Mouse (Mus musculus) forebrain, embryonic 11.5 days (tissue): ENCODE measurements at regions not wholly inside any gene's neighbourhood (a gene's known extent, or its start where the extent isn't known, plus 50 kb on each side); places are given as distances from the start of the nearest gene placed in this dataset.

Source experiments
- ATAC-seq: fragments of 200-750 bp; cut with Nextera tagmentation; replicated peaks from 2 replicates; pipeline ENCODE4 v1.8.0; 2017; ENCODE audit warnings: moderate TSS enrichment; ENCODE audit not compliant: low FRiP score
- DNase-seq: peaks from one replicate; pipeline ENCODE4 v3.0.0-alpha.2; 2017; ENCODE audit warnings: low spot score
- H3K27ac ChIP-seq: fragments of 300-500 bp; sonication (generic); 2 replicates; pipeline ENCODE4 v1.5.1; 2014; ENCODE audit warnings: low read depth, low read length
- H3K27me3 ChIP-seq: fragments of 300-500 bp; sonication (generic); 2 replicates; pipeline ENCODE4 v1.6.1; 2014; ENCODE audit warnings: mild to moderate bottlenecking, low read length, mixed read lengths; ENCODE audit not compliant: control insufficient read depth, insufficient read depth
- H3K36me3 ChIP-seq: fragments of 300-500 bp; sonication (generic); 2 replicates; pipeline ENCODE4 v1.6.1; 2014; ENCODE audit warnings: mild to moderate bottlenecking, low read length, moderate library complexity, mixed read lengths; ENCODE audit not compliant: control insufficient read depth, insufficient read depth
- H3K4me1 ChIP-seq: fragments of 300-500 bp; sonication (generic); replicated peaks from 2 replicates; pipeline ENCODE4 v1.6.1; 2014; ENCODE audit warnings: low read length, mixed read lengths; ENCODE audit not compliant: control insufficient read depth, insufficient read depth
- H3K4me2 ChIP-seq: fragments of 300-500 bp; sonication (generic); 2 replicates; pipeline ENCODE4 v1.6.1; 2014; ENCODE audit warnings: low read depth, mild to moderate bottlenecking, low read length, moderate library complexity, mixed read lengths; ENCODE audit not compliant: severe bottlenecking
- H3K4me3 ChIP-seq: fragments of 300-500 bp; sonication (generic); 2 replicates; pipeline ENCODE4 v1.5.1; 2014; ENCODE audit warnings: low read depth, low read length
- H3K9ac ChIP-seq: fragments of 300-500 bp; sonication (generic); 2 replicates; pipeline ENCODE4 v1.6.1; 2014; ENCODE audit warnings: low read length
- H3K9me3 ChIP-seq: fragments of 300-500 bp; sonication (generic); 2 replicates; pipeline ENCODE4 v1.6.1; 2016; ENCODE audit warnings: low read length, mixed read lengths; ENCODE audit not compliant: control insufficient read depth
- WGBS: fragments of 180-500 bp; shearing (Covaris S2); extraction: QIAGEN DNeasy Blood & Tissue Kit; methylation state at CpG from one replicate; pipeline ENCODE4 v1.1.7; 2014; 5-methylcytosine and 5-hydroxymethylcytosine counted together

DNA sequence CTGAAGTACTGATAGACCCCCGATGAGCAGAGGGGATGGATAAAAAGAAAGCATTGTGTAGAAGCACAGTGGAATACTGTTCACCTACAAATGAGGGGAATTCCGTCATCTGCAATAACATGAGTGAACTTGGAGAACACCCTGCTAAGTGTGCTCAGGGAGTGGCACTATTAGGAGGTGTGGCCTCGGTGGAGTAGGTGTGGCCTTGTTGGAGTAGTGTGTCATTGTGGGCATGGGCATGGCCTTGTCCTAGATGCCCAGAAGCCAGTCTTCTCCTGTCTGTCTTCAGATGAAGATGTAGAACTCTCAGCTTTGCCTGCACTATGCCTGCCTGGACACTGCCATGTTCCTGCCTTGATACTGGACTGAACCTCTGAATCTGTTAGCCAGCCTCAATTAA is 86.2 kb upstream of the Kl start:
- Histone ChIP-seq H3K27ac (no peak overlapping the region), H3K9me3 (no peaks in the 10 kb centered on the region; the same call in 1 of the 2 replicates)

DNA sequence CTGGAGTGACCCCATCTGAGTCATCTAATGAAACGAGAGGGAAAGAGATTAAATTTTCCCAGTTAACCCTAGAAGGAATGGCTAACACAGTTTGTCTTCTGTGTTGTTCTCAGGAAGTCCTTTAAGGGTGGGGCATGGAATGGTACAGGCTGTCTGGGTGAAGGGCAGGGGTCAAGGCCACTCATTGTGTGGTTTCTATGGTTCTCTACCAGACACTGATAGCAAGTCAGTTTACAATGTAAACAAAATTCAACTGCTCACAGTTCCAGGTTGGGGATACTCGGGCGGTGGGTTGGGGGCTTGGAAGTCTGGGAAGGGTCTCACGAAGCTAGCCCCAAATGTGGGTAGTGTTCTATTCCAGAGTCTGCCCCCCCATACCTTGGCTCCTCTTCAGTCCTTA is 82.5 kb upstream of the Kl start:
- DNase-seq (no peak), ATAC-seq (no peak)
- Histone ChIP-seq H3K36me3 (no peaks in the 10 kb centered on the region), H3K4me1 (no peaks in the 10 kb centered on the region), H3K27ac (no peak overlapping the region), H3K4me3 (no peak overlapping the region), H3K4me2 (no peak overlapping the region), H3K9ac (no peak overlapping the region), H3K9me3 (no peaks in the 10 kb centered on the region; the same call in 1 of the 2 replicates), H3K27me3 (no peaks in the 10 kb centered on the region)
- 82% methylated on average over 4 of the region's 4 CpGs for WGBS

More for the DNA sequence above, 86.2 kb upstream of the Kl start:
- Histone ChIP-seq H3K36me3 (no peaks in the 10 kb centered on the region), H3K4me3 (no peak overlapping the region), H3K27me3 (no peaks in the 10 kb centered on the region), H3K4me2 (no peak overlapping the region), H3K4me1 (no peaks in the 10 kb centered on the region), H3K9ac (no peak overlapping the region)
- ATAC-seq: no peak
- WGBS: 88% methylated on average over 3 of the region's 3 CpGs
- no peak for DNase-seq

DNA sequence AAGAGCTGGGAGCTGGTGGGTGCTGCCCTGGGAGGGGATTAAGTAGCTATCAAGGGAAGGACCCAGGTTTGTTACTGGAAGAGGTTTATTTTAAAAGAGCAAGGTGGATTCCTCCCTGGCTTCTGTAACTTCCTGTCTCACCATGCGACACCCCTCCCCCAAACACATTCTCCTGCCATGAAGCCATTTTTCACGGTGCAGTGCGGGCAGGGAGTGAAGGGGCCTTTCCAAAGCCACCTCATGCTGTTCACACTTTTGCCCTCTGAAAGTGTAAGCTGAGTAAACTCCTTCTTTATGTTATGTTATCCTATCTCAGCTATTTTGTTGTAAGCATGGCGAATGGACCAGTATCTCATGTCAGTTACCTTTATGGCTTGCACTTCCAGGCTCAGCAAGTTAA is 73.6 kb upstream of the Kl start:
- no peaks in the 10 kb centered on the region; the same call in 1 of the 2 replicates for H3K9me3 ChIP-seq
- WGBS: 75% methylated on average over 4 of the region's 4 CpGs
- no peaks in the 10 kb centered on the region for H3K4me1 ChIP-seq
- H3K4me2 ChIP-seq: no peak overlapping the region
- no peak overlapping the region for H3K4me3 ChIP-seq
- H3K36me3 ChIP-seq: no peaks in the 10 kb centered on the region
- ATAC-seq (no peak), DNase-seq (no peak)
- H3K9ac ChIP-seq: no peak overlapping the region
- no peak overlapping the region for H3K27ac ChIP-seq
- H3K27me3 ChIP-seq: no peaks in the 10 kb centered on the region

DNA sequence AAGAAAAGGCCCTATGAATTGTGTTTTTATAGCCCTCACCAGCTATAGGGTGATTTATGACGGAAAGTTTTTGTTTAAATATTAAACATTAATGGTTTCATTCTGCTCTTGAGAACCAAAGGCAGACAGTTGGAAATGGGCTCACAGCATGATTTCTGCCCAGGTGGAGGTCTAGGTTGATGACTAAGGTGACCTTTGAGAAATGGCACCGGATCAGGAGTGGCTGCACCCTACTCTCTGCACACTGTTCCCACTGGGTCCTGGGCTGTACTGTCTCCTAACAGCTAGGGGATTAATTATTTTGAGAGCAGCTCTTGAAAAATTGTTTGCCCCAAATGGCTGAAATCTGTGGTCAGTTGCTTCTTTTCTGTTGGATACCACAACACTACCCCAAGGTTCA is 68.7 kb upstream of the Kl start:
- ATAC-seq: no peak
- H3K4me2 ChIP-seq: no peak overlapping the region
- no peaks in the 10 kb centered on the region for H3K9me3 ChIP-seq
- H3K4me1 ChIP-seq: no peaks in the 10 kb centered on the region
- H3K4me3 ChIP-seq: no peak overlapping the region
- DNase-seq: no peak
- no peaks in the 10 kb centered on the region for H3K36me3 ChIP-seq
- H3K9ac ChIP-seq: no peak overlapping the region
- no peak overlapping the region for H3K27ac ChIP-seq
- 82% methylated on average over 2 of the region's 2 CpGs for WGBS
- H3K27me3 ChIP-seq: no peaks in the 10 kb centered on the region

DNA sequence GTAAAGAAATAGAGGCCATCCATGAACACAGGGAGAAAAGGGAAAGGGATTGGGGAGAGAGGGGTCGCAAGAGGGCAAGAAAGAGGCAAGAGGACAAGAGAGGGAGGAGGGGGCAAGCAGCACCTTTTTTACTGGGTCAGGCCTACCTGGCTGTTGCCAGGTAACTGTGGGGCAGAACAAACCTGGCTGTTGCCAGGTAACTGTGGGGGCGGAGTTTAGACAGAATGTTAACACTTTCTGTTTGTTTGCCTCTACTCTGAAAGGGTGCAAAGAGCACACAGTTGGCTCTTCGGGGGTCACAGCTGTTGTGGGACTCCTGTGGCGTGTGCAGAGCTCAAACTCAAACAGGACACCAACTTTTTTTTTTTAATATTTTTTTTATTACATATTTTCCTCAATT is 62.3 kb upstream of the Kl start:
- H3K4me2 ChIP-seq: no peak overlapping the region
- H3K9me3 ChIP-seq: no peaks in the 10 kb centered on the region
- DNase-seq: no peak
- no peak overlapping the region for H3K27ac ChIP-seq
- H3K4me3 ChIP-seq: no peak overlapping the region
- no peaks in the 10 kb centered on the region for H3K27me3 ChIP-seq
- no peak overlapping the region for H3K9ac ChIP-seq
- ATAC-seq: no peak
- WGBS: 77% methylated on average over 4 of the region's 4 CpGs
- H3K4me1 ChIP-seq: no peaks in the 10 kb centered on the region
- no peaks in the 10 kb centered on the region for H3K36me3 ChIP-seq

DNA sequence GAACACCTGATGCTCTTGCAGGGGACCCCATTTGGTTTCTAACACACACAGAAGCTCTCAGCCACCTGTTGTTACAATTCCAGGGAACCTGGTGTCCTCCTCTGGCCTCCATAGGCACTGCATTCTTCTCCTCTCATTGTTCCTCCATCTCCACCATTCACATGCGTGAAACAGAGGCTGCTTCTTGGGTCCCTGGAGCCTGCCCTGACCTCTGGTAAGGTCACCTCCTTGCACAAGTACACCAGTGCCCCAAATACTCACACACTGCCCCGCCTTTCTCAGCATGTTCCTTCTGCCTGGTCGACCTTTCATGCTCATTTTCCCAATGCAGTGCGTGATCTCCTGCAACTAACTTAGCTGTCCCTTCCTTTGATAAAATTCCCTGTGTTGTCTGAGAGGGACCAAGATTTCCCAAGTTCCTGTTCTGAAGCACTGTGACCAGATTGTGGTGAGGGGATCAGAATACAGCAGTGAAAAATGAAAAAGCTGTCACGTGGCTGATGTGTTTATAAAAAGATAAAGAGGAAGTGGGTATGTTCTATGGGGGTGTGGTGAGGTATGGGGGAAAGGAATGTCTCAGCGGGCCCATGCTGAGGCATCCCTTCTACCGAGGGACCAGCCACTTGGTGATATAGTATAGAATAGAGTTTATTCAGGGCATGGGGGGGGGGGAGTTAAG is 61.0 kb upstream of the Kl start:
- no peak overlapping the region for H3K9ac ChIP-seq
- H3K4me3 ChIP-seq: no peak overlapping the region
- no peaks in the 10 kb centered on the region for H3K27me3 ChIP-seq
- no peaks in the 10 kb centered on the region for H3K4me1 ChIP-seq
- no peaks in the 10 kb centered on the region for H3K36me3 ChIP-seq
- 62% methylated on average over 7 of the region's 7 CpGs for WGBS
- H3K4me2 ChIP-seq: no peak overlapping the region
- no peak overlapping the region for H3K27ac ChIP-seq
- no peak for DNase-seq
- ATAC-seq: no peak
- H3K9me3 ChIP-seq: no peaks in the 10 kb centered on the region

DNA sequence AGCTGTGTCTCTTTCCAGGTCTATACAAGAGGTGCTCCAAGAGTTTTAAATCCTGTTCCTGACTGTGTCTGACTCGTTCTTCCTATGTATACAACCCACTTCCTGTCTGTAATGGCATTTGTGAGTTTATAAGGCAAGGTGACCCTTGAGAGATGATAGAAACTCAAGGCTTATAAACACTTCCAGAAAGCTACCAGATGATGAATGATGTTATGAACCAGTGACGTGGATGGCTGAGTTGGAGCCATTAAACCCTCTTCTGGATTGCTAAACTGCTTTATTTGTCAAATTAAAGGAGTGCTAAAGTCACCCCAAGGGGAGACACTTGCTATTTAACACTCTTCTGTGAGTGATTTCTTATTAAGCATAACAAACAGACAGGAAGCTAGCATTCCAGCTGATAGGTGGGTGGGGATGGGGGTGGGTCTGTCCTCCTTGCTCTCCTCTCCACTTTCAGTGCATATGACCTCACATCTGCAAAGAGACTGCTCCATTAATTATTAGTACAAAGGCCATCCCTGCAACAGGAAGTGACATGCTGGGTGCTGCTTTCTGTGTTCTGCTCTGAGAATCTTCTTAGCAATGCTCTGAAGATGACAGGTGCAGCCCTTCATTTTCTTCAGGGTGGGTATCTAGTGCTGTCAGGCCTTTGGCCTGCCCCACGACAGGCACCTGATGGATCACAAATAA is 58.2 kb upstream of the Kl start:
- no peak overlapping the region for H3K27ac ChIP-seq
- ATAC-seq (peak; percentile 71), DNase-seq (no peak)
- no peak overlapping the region for H3K4me2 ChIP-seq
- no peaks in the 10 kb centered on the region for H3K4me1 ChIP-seq
- no peaks in the 10 kb centered on the region for H3K36me3 ChIP-seq
- WGBS: 64% methylated on average over 3 of the region's 3 CpGs
- no peaks in the 10 kb centered on the region for H3K9me3 ChIP-seq
- no peak overlapping the region for H3K4me3 ChIP-seq
- no peaks in the 10 kb centered on the region for H3K27me3 ChIP-seq
- no peak overlapping the region for H3K9ac ChIP-seq

DNA sequence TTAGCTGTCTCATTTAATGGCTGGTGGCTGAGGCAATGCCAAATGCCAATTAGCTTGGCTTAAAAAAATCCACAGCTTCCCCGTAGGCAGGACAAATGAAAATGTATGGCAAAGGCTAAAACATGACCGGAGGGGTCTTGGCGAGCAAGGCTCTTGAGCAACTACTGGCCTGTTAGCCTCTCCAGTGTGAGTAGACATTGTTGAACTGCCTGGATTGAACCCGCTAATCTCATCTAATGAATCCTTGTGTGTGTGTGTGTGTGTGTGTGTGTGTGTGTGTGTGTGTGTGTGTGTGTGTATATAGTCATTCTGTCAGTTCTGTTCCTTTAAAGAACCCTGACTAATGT is 57.7 kb upstream of the Kl start:
- Histone ChIP-seq H3K36me3 (no peaks in the 10 kb centered on the region), H3K4me2 (no peak overlapping the region), H3K9me3 (no peaks in the 10 kb centered on the region), H3K27ac (no peak overlapping the region), H3K4me1 (no peaks in the 10 kb centered on the region), H3K27me3 (no peaks in the 10 kb centered on the region), H3K4me3 (no peak overlapping the region), H3K9ac (no peak overlapping the region)
- DNase-seq (peak; percentile 52), ATAC-seq (peak; percentile 81)
- WGBS: 52% methylated on average over 4 of the region's 4 CpGs

DNA sequence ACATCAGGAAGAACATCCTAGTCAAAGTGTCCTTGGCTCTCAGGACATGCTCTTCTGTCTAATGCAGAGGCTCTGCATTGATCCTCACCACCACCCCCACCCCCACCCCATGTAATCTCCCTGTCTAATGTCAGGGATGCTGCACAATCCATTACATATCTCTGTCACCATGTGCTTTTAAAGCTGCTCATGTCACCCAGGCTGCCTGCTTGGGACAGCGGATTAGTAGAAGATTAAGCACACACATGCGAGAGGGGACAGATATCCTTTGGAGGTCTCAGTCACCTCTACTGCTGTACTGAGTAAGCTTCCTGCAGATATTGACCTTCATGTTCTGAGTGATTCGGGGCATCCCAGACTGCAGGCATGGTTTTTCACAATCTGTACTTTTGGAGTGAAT is 50.7 kb upstream of the Kl start:
- H3K4me1 ChIP-seq: peaks cover 5% of the 10 kb centered on the region; the same call in 1 of the 2 replicates
- ATAC-seq (no peak), DNase-seq (no peak)
- no peaks in the 10 kb centered on the region for H3K27me3 ChIP-seq
- no peak overlapping the region for H3K4me2 ChIP-seq
- no peak overlapping the region for H3K4me3 ChIP-seq
- H3K9me3 ChIP-seq: no peaks in the 10 kb centered on the region
- 83% methylated on average over 3 of the region's 3 CpGs for WGBS
- H3K9ac ChIP-seq: no peak overlapping the region
- H3K27ac ChIP-seq: no peak overlapping the region
- no peaks in the 10 kb centered on the region for H3K36me3 ChIP-seq
